ENCODE assay signal across 10 mouse cellular contexts in the genomic region with DNA sequence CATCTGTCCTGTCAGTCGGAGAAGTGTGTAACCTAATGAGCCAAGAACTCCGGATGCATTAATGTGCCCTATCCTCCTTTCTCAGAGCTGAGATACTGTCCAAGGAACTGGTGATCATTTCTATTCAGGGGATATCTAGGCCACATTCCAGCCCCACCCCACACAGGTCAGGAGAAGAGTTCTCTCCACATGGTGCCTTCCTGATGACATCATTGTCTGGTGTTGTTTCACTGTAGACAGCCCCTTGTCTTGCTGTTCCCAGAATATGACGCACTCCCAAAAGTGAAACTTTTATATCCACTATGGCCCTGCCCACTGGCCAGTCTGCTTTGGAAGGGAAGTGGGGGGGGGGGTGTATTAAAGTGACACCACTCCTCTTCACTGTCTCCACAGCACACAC. TPM values are rescaled to one million over a fixed set of nuclear protein-coding genes. Genes with fewer than 3 reads are reported as not detected.
DNase-seq lines count a peak whose midpoint lies in the region; ATAC-seq lines count a peak whose summit lies in the region.
"Had no signal": no experiment of that assay in that cellular context is flagged by ENCODE, and none has a peak within 500 bp of the region (broad histone marks: within the 10 kb centered on the region; RNA-seq: fewer than 3 reads in every experiment).

No protein-coding gene starts in this region.

- no peaks in the 10 kb centered on the region for H3K9me3 ChIP-seq in hindbrain, embryonic 16.5 days (ENCODE audit: control insufficient read depth, low read length)
- H3K9me3 ChIP-seq in hindbrain, embryonic 11.5 days (ENCODE audit: control insufficient read depth, low read length): no peaks in the 10 kb centered on the region
- H3K9me3 ChIP-seq in hindbrain, embryonic 12.5 days (replicated peaks): no peaks in the 10 kb centered on the region
- H3K9me3 ChIP-seq: midbrain, embryonic 10.5 days had no signal

- H3K27ac ChIP-seq in hindbrain, embryonic 16.5 days (ENCODE audit: low read depth, low read length): no peak overlapping the region
- H3K27ac ChIP-seq in hindbrain, embryonic 11.5 days (ENCODE audit: low read depth, low read length): no peak overlapping the region
- no peak overlapping the region for H3K27ac ChIP-seq in hindbrain, embryonic 12.5 days
- H3K27ac ChIP-seq: midbrain, embryonic 10.5 days had no signal

- H3K4me1 ChIP-seq in hindbrain, embryonic 16.5 days (ENCODE audit: control insufficient read depth, insufficient read depth, low read depth, low read length): no peaks in the 10 kb centered on the region
- no peaks in the 10 kb centered on the region for H3K4me1 ChIP-seq in hindbrain, embryonic 11.5 days (replicated peaks; ENCODE audit: control insufficient read depth, insufficient read depth, low read length)
- no peaks in the 10 kb centered on the region for H3K4me1 ChIP-seq in hindbrain, embryonic 12.5 days
- H3K4me1 ChIP-seq: midbrain, embryonic 10.5 days had no signal

- peak; percentile 45; the same call in 1 of the 2 replicates for ATAC-seq in hindbrain, embryonic 16.5 days
- ATAC-seq in hindbrain, embryonic 11.5 days (ENCODE audit: low FRiP score): no peak
- ATAC-seq in megakaryocyte, adult 5-6 weeks (ENCODE audit: poor library complexity, severe bottlenecking): no peak
- no peak for ATAC-seq in hindbrain, embryonic 12.5 days (ENCODE audit: low FRiP score)

- DNase-seq in hindbrain, embryonic 11.5 days (ENCODE audit: low spot score): no peak
- DNase-seq in R1 (ENCODE audit: low read depth, low spot score): peak; percentile 90
- DNase-seq in heart, adult 18-20 months: peak; percentile 36 to 40
- DNase-seq in kidney, postnatal 36 days: peak; percentile 22 to 36
- no peak for DNase-seq in spleen, postnatal 4 days (ENCODE audit: low spot score in 2 of 2)

- no peak overlapping the region for H3K9ac ChIP-seq in hindbrain, embryonic 16.5 days (ENCODE audit: low read depth, low read length)
- no peak overlapping the region for H3K9ac ChIP-seq in hindbrain, embryonic 11.5 days (ENCODE audit: low read depth, low read length)
- H3K9ac ChIP-seq in hindbrain, embryonic 12.5 days: no peak overlapping the region

- no peaks in the 10 kb centered on the region for H3K27me3 ChIP-seq in hindbrain, embryonic 16.5 days (replicated peaks; ENCODE audit: control insufficient read depth, insufficient read depth, low read length)
- H3K27me3 ChIP-seq in hindbrain, embryonic 11.5 days (ENCODE audit: control insufficient read depth, insufficient read depth, low read length): no peaks in the 10 kb centered on the region
- H3K27me3 ChIP-seq in hindbrain, embryonic 12.5 days: no peaks in the 10 kb centered on the region

- no peak overlapping the region for H3K4me2 ChIP-seq in hindbrain, embryonic 16.5 days (ENCODE audit: low read length)
- no peak overlapping the region for H3K4me2 ChIP-seq in hindbrain, embryonic 11.5 days (replicated peaks; ENCODE audit: low read depth, low read length)
- no peak overlapping the region for H3K4me2 ChIP-seq in hindbrain, embryonic 12.5 days (replicated peaks)

- H3K4me3 ChIP-seq in hindbrain, embryonic 16.5 days (ENCODE audit: low read length): no peak overlapping the region
- H3K4me3 ChIP-seq in hindbrain, embryonic 11.5 days (ENCODE audit: low read depth, low read length): no peak overlapping the region
- H3K4me3 ChIP-seq in hindbrain, embryonic 12.5 days: no peak overlapping the region
- H3K4me3 ChIP-seq: erythroblast, embryonic 14.5 days; midbrain, embryonic 10.5 days had no signal

- no peaks in the 10 kb centered on the region for H3K36me3 ChIP-seq in hindbrain, embryonic 16.5 days (ENCODE audit: control insufficient read depth, insufficient read depth, low read length)
- H3K36me3 ChIP-seq in hindbrain, embryonic 11.5 days (ENCODE audit: control insufficient read depth, insufficient read depth, low read length): no peaks in the 10 kb centered on the region
- no peaks in the 10 kb centered on the region for H3K36me3 ChIP-seq in hindbrain, embryonic 12.5 days
- H3K36me3 ChIP-seq: midbrain, embryonic 10.5 days had no signal

- WGBS in hindbrain, embryonic 16.5 days: 80% methylated on average over 3 of the region's 3 CpGs
- WGBS in hindbrain, embryonic 11.5 days: 91% methylated on average over 3 of the region's 3 CpGs
- WGBS in hindbrain, embryonic 12.5 days: 78% methylated on average over 3 of the region's 3 CpGs

RNA-seq across cellular contexts. Expression of a gene that starts 58.4 kb away (rescaled TPM):
- polyA plus RNA-seq in hindbrain, embryonic 16.5 days (2015; fragmentation: Nextera tagmentation; extraction: Ambion mirVana): 2.1 and 2.4 TPM in 2 replicates
- polyA plus RNA-seq in hindbrain, embryonic 11.5 days (2014; fragmentation: Nextera tagmentation; extraction: Ambion mirVana): 0.68 and 0.74 TPM in 2 replicates
- total RNA-seq in heart, adult 18-20 months (2021): 1 to 10 TPM; 5.8 to 7.0 TPM
- 15.8 and 24.3 TPM in 2 replicates for total RNA-seq in megakaryocyte, adult 5-6 weeks (2015)
- 25.1 and 26.7 TPM in 2 replicates for total RNA-seq in megakaryocyte, adult 5-6 weeks (2017)
- 0.72 and 0.91 TPM in 2 replicates for polyA plus RNA-seq in hindbrain, embryonic 12.5 days (2016; fragmentation: Nextera tagmentation; extraction: Ambion mirVana)
- polyA plus RNA-seq: erythroblast, embryonic 14.5 days had no signal

Comparison
In these comparisons a context has a peak if more than half of its experiments do, and no peak if none do; other contexts are left out.
1. DNase-seq: peak in R1 (single experiment), heart, adult 18-20 months (2 of 2) and kidney, postnatal 36 days (2 of 2); none in hindbrain, embryonic 11.5 days (single experiment) and spleen, postnatal 4 days (0 of 2).